Mouse (Mus musculus) embryonic fibroblast, embryonic 13.5 days (primary cell): ENCODE data around the gene Ak5.

ENCODE experiments used
- CTCF ChIP-seq: IDR thresholded peaks from 2 replicates; pipeline ENCODE4 v1.5.1; 2011; ENCODE audit warnings: mild to moderate bottlenecking, control low read depth, low read length, moderate library complexity, borderline replicate concordance; ENCODE audit not compliant: insufficient read depth
- POLR2A ChIP-seq: IDR thresholded peaks from 2 replicates; pipeline ENCODE4 v1.6.1; 2011; ENCODE audit warnings: low read depth, mild to moderate bottlenecking, control low read depth, low read length, moderate library complexity

DNA sequence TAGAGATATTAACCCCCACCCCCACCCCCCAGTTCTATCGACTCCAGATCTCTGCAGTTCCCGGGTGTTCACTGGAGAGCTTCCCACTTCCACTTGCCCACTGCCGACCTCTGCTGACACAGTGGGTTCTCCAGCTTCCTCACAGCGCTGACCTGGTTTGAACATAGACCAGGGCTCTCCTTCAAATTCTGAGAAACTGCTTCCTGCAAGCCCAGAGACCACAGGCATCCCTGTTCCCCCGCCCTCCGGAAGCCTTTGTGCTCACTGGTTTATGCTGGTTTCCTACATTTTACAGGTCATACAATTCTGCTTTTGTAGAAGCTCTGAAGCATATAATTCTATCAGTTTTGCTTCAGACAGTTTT lies 98.9 kb downstream of the Ak5 start:
- TF ChIP-seq CTCF: no peak
- TF ChIP-seq POLR2A: no peak
